Mouse (Mus musculus): ENCODE results near the gene Btbd35f20.
"Not testable (repeated sequence)": the region's sequence is repeated elsewhere in the genome, so short reads cannot be mapped to it uniquely, and the experiment has no call there.

Btbd35f20 gene

DNA sequence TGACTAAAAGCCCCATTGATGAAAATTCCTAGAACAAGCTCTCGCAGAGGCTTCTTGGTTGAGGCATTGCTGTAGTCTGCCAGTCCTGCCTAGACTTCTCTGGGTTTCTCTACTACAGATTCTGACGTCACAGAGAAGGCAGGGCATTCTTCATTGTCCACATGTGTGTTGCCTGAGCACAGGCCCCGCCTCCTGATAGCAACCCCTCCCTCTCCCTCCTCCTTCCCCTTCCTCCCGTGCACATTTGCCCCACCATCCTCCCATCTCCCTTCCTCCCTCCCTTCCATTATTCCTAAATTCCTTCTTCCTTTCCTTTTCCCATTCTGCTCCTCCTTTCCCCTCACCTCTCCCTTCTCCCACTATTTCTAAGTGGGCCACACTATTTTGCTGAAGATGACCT, at the start of gene Btbd35f20:
Gene Btbd35f20, minus strand, starts transcription at position 101 of the 400 bp plus-strand sequence.
- not testable (repeated sequence) for DNase-seq (ENCODE audit: low spot score)
